Mouse (Mus musculus) CH12.LX (cell line): ENCODE measurements around the gene Cdh23. TPM values are rescaled to one million over a fixed set of nuclear protein-coding genes. Genes with fewer than 3 reads are reported as not detected.

Experiments used
- DNase-seq: peaks from one replicate; pipeline ENCODE4 v3.0.0-alpha.2; 2013; ENCODE audit errors: extremely low read depth
- H3K27ac ChIP-seq: 2 replicates; pipeline ENCODE4 v1.5.1; 2012; ENCODE audit warnings: low read depth, mild to moderate bottlenecking, control low read depth, moderate library complexity; ENCODE audit not compliant: insufficient read depth
- H3K27me3 ChIP-seq: replicated peaks from 2 replicates; pipeline ENCODE3; 2012; ENCODE audit warnings: inconsistent platforms
- H3K36me3 ChIP-seq, 2 experiments: replicated peaks in 1 of 2; 2 replicates each; pipeline versions ENCODE3 to v1.6.1; 2012; ENCODE audit warnings: inconsistent platforms in 1 of 2, low read length in 1 of 2, mild to moderate bottlenecking in 1 of 2, mixed read lengths in 1 of 2, moderate library complexity in 1 of 2; ENCODE audit not compliant: control insufficient read depth in 1 of 2, insufficient read depth in 1 of 2
- H3K4me1 ChIP-seq, 2 experiments: 2 replicates each; pipeline ENCODE4 v1.6.1; 2012; ENCODE audit warnings: inconsistent platforms in 1 of 2, moderate library complexity in 1 of 2; ENCODE audit not compliant: insufficient read depth in 2 of 2, control insufficient read depth in 1 of 2
- H3K4me2 ChIP-seq: 2 replicates; pipeline ENCODE4 v1.6.1; 2012; ENCODE audit warnings: low read depth, mild to moderate bottlenecking, control low read depth; ENCODE audit not compliant: poor library complexity, insufficient read depth, severe bottlenecking
- H3K4me3 ChIP-seq, 3 experiments: fragments of 150-350 bp in 1 of 3; sonication (generic) in 1 of 3; replicated peaks in 1 of 3; 2 replicates each; pipeline versions ENCODE3 to v1.5.1; 2011 to 2012; ENCODE audit warnings: low read depth in 2 of 3, low read length in 2 of 3, mild to moderate bottlenecking in 2 of 3, moderate library complexity in 2 of 3, control low read depth in 1 of 3, improper control_type of control experiment in 1 of 3, inconsistent platforms in 1 of 3, mixed read lengths in 1 of 3; ENCODE audit not compliant: poor library complexity in 1 of 3
- H3K79me2 ChIP-seq: replicated peaks from 2 replicates; pipeline ENCODE4 v1.6.1; 2012; ENCODE audit warnings: mild to moderate bottlenecking, moderate library complexity; ENCODE audit not compliant: control insufficient read depth, poor library complexity, insufficient read depth, severe bottlenecking; ENCODE audit errors: extremely low read depth
- H3K9ac ChIP-seq: 2 replicates; pipeline ENCODE4 v1.6.1; 2012; ENCODE audit warnings: low read depth, mild to moderate bottlenecking, control low read depth, moderate library complexity; ENCODE audit not compliant: insufficient read depth
- H3K9me3 ChIP-seq: replicated peaks from 2 replicates; pipeline ENCODE3; 2012; ENCODE audit warnings: low read length, inconsistent platforms, mixed read lengths
- BHLHE40 ChIP-seq: IDR thresholded peaks from 2 replicates; pipeline ENCODE4 v1.6.1; 2011; ENCODE audit warnings: mild to moderate bottlenecking, low read depth, low read length, improper control_type of control experiment
- CHD1 ChIP-seq: IDR thresholded peaks from 2 replicates; pipeline ENCODE4 v1.6.1; 2012; ENCODE audit warnings: low read depth, low read length, improper control_type of control experiment, inconsistent platforms
- CHD2 ChIP-seq: IDR thresholded peaks from 2 replicates; pipeline ENCODE4 v1.6.1; 2011; ENCODE audit warnings: low read length, improper control_type of control experiment
- CTCF ChIP-seq, 2 experiments: IDR thresholded peaks in 1 of 2; conservative IDR thresholded peaks in 1 of 2; 2 replicates each; pipeline ENCODE4 v1.5.1; 2011 to 2012; ENCODE audit warnings: low read depth in 2 of 2, low read length in 2 of 2, improper control_type of control experiment in 1 of 2, inconsistent platforms in 1 of 2, mild to moderate bottlenecking in 1 of 2, moderate library complexity in 1 of 2
- EP300 ChIP-seq: IDR thresholded peaks from 2 replicates; pipeline ENCODE4 v1.6.1; 2011; ENCODE audit warnings: low read length, improper control_type of control experiment
- HCFC1 ChIP-seq: IDR thresholded peaks from 2 replicates; pipeline ENCODE4 v1.6.1; 2012; ENCODE audit warnings: low read depth, mild to moderate bottlenecking, inconsistent platforms, low read length, improper control_type of control experiment
- JUN ChIP-seq: IDR thresholded peaks from 2 replicates; pipeline ENCODE4 v1.6.1; 2011; ENCODE audit warnings: low read depth, mild to moderate bottlenecking, low read length, improper control_type of control experiment, moderate library complexity; ENCODE audit not compliant: insufficient read depth
- MAX ChIP-seq: IDR thresholded peaks from 2 replicates; pipeline ENCODE4 v1.6.1; 2011; ENCODE audit warnings: low read length, improper control_type of control experiment
- MEF2A ChIP-seq: IDR thresholded peaks from 2 replicates; pipeline ENCODE4 v1.6.1; 2014; ENCODE audit warnings: low read depth, mild to moderate bottlenecking, inconsistent platforms, low read length, improper control_type of control experiment, borderline replicate concordance
- MYC ChIP-seq: IDR thresholded peaks from 2 replicates; pipeline ENCODE4 v1.6.1; 2011; ENCODE audit warnings: low read depth, mild to moderate bottlenecking, improper control_type of control experiment, low read length
- POLR2A ChIP-seq: IDR thresholded peaks from 2 replicates; pipeline ENCODE4 v1.6.1; 2011; ENCODE audit warnings: low read depth, mild to moderate bottlenecking, improper control_type of control experiment, low read length
- RCOR1 ChIP-seq: conservative IDR thresholded peaks from 2 replicates; pipeline ENCODE4 v1.6.1; 2012; ENCODE audit warnings: low read depth, mild to moderate bottlenecking, inconsistent platforms, low read length, improper control_type of control experiment
- TBP ChIP-seq: conservative IDR thresholded peaks from 2 replicates; pipeline ENCODE4 v1.6.1; 2011; ENCODE audit warnings: low read depth, low read length, improper control_type of control experiment
- UBTF ChIP-seq: IDR thresholded peaks from 2 replicates; pipeline ENCODE4 v1.6.1; 2012; ENCODE audit warnings: low read depth, mild to moderate bottlenecking, inconsistent platforms, low read length, improper control_type of control experiment, moderate library complexity
- USF2 ChIP-seq: conservative IDR thresholded peaks from 2 replicates; pipeline ENCODE4 v1.6.1; 2011; ENCODE audit warnings: low read depth, low read length, improper control_type of control experiment
- ZKSCAN1 ChIP-seq: IDR thresholded peaks from 2 replicates; pipeline ENCODE4 v1.6.1; 2012; ENCODE audit warnings: low read depth, inconsistent platforms, low read length, improper control_type of control experiment, borderline replicate concordance
- dilution Hi-C: fragments of 300-500 bp; cut with MboI; formaldehyde crosslinking; loops from 2 replicates; pipeline ENCODE4 v1.14.3; 2020; ENCODE audit warnings: low sequenced_read_pairs; ENCODE audit not compliant: extremely low pct_unique_long_range_greater_than_20kb, extremely low pct_ligation_motif_present
- in situ Hi-C: fragments of 300-500 bp; cut with MboI; formaldehyde crosslinking; loops from 3 replicates; pipeline ENCODE4 v1.14.3; 2019; ENCODE audit warnings: low sequenced_read_pairs, low pct_ligation_motif_present, low pct_unique_long_range_greater_than_20kb, mixed read lengths
- polyA plus RNA-seq: library from polyadenylated mRNA; unstranded; fragments of >175 nt; gene quantifications from 2 replicates; pipeline ENCODE4 v1.2.1, GENCODE M21; 2012; ENCODE audit warnings: low read depth; ENCODE audit not compliant: insufficient read length
- total RNA-seq, 2 experiments: library from RNA; depleted of rRNA; stranded (reverse); fragments of 300-350 nt in 1 of 2; fragments of >200 nt in 1 of 2; gene quantifications; 2 replicates each; pipeline ENCODE4 v1.2.3; 2012 to 2014

Gene Cdh23
- total and polyA plus RNA-seq, 3 experiments = 0.20 to 0.73 (median 0.30) TPM

DNA sequence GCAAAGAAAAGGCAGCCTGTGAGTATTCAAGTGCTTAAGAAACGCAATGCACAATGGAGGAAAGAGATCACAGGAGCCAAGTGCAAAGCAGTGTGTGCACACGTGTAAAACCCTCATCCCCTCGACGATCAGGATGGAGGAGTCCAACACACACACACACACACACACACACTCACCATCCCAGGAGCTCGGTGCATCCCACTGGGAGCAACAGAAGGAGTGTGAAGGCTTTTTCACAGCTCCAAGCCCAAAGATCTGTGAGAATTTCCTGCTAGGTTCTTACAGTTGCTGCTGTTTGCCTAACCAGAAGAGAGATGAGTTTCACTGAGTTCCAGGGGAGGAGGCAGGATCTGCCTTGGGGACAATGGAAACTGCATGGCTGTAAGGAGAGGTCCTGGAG is 35.5 kb upstream of the Cdh23 start:
- H3K36me3 ChIP-seq = peaks cover 16 to 67% of the 10 kb centered on the region in 2 experiments
- no peaks in the 10 kb centered on the region for H3K27me3 ChIP-seq
- no peak overlapping the region for H3K9ac ChIP-seq
- TF ChIP-seq JUN = no peak
- TF ChIP-seq RCOR1 = no peak
- no peak for TF ChIP-seq POLR2A
- H3K4me2 ChIP-seq = no peak overlapping the region
- no peak overlapping the region for H3K4me3 ChIP-seq
- dilution Hi-C loops = no loop called here
- no peaks in the 10 kb centered on the region for H3K9me3 ChIP-seq
- no peaks in the 10 kb centered on the region for H3K79me2 ChIP-seq
- no peak overlapping the region for H3K27ac ChIP-seq
- no peak for DNase-seq
- H3K4me1 ChIP-seq = peaks cover 41 to 85% of the 10 kb centered on the region in 2 experiments
- in situ Hi-C loops = no loop called here

DNA sequence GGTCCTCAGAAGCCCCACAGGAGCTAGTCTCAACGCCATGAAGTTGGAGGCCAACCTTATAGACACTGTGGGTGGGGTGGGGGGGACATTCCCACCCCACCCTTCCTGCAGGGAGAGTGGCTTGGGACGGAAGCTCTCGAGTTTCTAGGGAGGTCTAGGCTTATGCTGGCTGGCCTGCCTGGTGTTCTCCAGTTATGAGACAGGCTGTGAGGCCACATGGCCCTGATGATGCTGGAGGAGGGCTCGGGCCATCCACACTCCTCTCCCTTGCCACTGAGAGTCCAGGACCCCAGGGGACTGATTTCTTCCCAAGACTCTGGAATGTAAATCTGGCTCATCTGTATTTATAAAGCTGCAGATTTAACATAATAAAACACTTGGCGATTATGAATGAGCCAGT is 31.0 kb upstream of the Cdh23 start:
- dilution Hi-C loops = no loop called here
- no peak overlapping the region for H3K9ac ChIP-seq
- no peak for DNase-seq
- H3K4me1 ChIP-seq = peaks cover 21 to 72% of the 10 kb centered on the region in 2 experiments
- no peaks in the 10 kb centered on the region for H3K79me2 ChIP-seq
- H3K9me3 ChIP-seq = no peaks in the 10 kb centered on the region
- no peak overlapping the region for H3K27ac ChIP-seq
- peaks cover 21 to 75% of the 10 kb centered on the region in 2 experiments for H3K36me3 ChIP-seq
- H3K4me2 ChIP-seq = no peak overlapping the region
- no peak overlapping the region for H3K4me3 ChIP-seq
- TF ChIP-seq BHLHE40 (no peak), MEF2A (no peak), USF2 (no peak)
- in situ Hi-C loops = no loop called here
- H3K27me3 ChIP-seq = no peaks in the 10 kb centered on the region

GRCm38 (mm10) chr10:60726896-60727295 is 30.6 kb upstream of the Cdh23 start:
- Histone ChIP-seq H3K4me2 (no peak overlapping the region), H3K36me3 (peaks cover 21 to 74% of the 10 kb centered on the region in 2 experiments), H3K9ac (no peak overlapping the region), H3K79me2 (no peaks in the 10 kb centered on the region), H3K4me1 (peaks cover 21 to 72% of the 10 kb centered on the region in 2 experiments), H3K9me3 (no peaks in the 10 kb centered on the region), H3K27me3 (no peaks in the 10 kb centered on the region), H3K4me3 (no peak overlapping the region), H3K27ac (no peak overlapping the region)
- TF ChIP-seq MYC (no peak), MAX (no peak), CHD2 (no peak), CTCF (conservative IDR thresholded peaks at IDR 0.05 in 1 of 2, IDR thresholded peaks at IDR 0.05 in 1 of 2; ENCODE audit: low read depth in 2 of 2, low read length in 2 of 2) (no peak), CHD1 (no peak), TBP (no peak), UBTF (no peak), HCFC1 (no peak), JUN (no peak), EP300 (no peak), ZKSCAN1 (no peak), USF2 (no peak)
- DNase-seq = no peak
- dilution Hi-C loops (no loop called here), in situ Hi-C loops (no loop called here)
